Mouse (Mus musculus) left cerebral cortex, adult 2 months (tissue): ENCODE data around the gene Serpinh1. TPM values are rescaled to one million over a fixed set of nuclear protein-coding genes. Genes with fewer than 3 reads are reported as not detected.
"Not testable (repeated sequence)": the region's sequence is repeated elsewhere in the genome, so short reads cannot be mapped to it uniquely, and the experiment has no call there.

Experiments used
- DNase-seq, 2 experiments: peaks; one replicate each; pipeline ENCODE4 v3.0.0; 2021 to 2022; ENCODE audit warnings: low spot score in 2 of 2, mixed read lengths in 1 of 2; ENCODE audit errors: extremely low spot score in 1 of 2
- H3K27ac ChIP-seq: fragments of 200-600 bp; 2 replicates; pipeline ENCODE4 v1.8.1; 2022
- H3K4me3 ChIP-seq: fragments of 200-600 bp; 2 replicates; pipeline ENCODE4 v1.8.1; 2022
- CTCF ChIP-seq: fragments of 200-600 bp; IDR thresholded peaks from 2 replicates; pipeline ENCODE4 v1.8.1; 2022; ENCODE audit warnings: antibody characterized with exemption, mild to moderate bottlenecking, moderate library complexity
- intact Hi-C: fragments of 180-260 bp; cut with DNase I; formaldehyde crosslinking; loops from one replicate; pipeline ENCODE4 v1.15.1; 2025
- total RNA-seq, 2 experiments: library from RNA; stranded (reverse); gene quantifications; 2 replicates each; pipeline ENCODE4 v1.2.3; 2021

Serpinh1 gene
- total RNA-seq, 2 experiments from 2014 or later = 22.2 TPM

- no peak for DNase-seq
- intact Hi-C loops = no loop called here
- no peak overlapping the region for H3K4me3 ChIP-seq
- no peak for TF ChIP-seq CTCF
- H3K27ac ChIP-seq = no peak overlapping the region
Measured at GRCm38 (mm10) chr7:99386030-99386429, 33.0 kb upstream of the Serpinh1 start.

GRCm38 (mm10) chr7:99384101-99384611 lies 31.1 kb upstream of the Serpinh1 start:
- DNase-seq = no peak
- H3K4me3 ChIP-seq = peak overlapping the region; percentile 85
- intact Hi-C loops = no loop called here
- TF ChIP-seq CTCF = no peak
- H3K27ac ChIP-seq = peak overlapping the region; percentile 33

GRCm38 (mm10) chr7:99383246-99383645 lies 30.2 kb upstream of the Serpinh1 start:
- intact Hi-C loops = no loop called here
- Histone ChIP-seq H3K27ac (peak overlapping the region; percentile 33), H3K4me3 (peak overlapping the region; percentile 85)
- TF ChIP-seq CTCF = no peak
- DNase-seq = no peak

GRCm38 (mm10) chr7:99382088-99383000 lies 29.3 kb upstream of the Serpinh1 start:
- intact Hi-C loops = no loop called here

GRCm38 (mm10) chr7:99381214-99382087 lies 28.4 kb upstream of the Serpinh1 start, which contains the start of gene Gdpd5:
Gene Gdpd5, plus strand, starts transcription at chr7:99381414.
- DNase-seq = peak; percentile 99 to 100
- TF ChIP-seq CTCF = no peak
- Histone ChIP-seq H3K4me3 (peak within 1 kb of the TSS; percentile 85), H3K27ac (peak within 1 kb of the TSS; percentile 90)
- intact Hi-C loops = no loop called here

More at GRCm38 (mm10) chr7:99382088-99383000, 29.3 kb upstream of the Serpinh1 start:
- H3K4me3 ChIP-seq = peak overlapping the region; percentile 85
- DNase-seq = no peak
- H3K27ac ChIP-seq = peak overlapping the region; percentile 83
- TF ChIP-seq CTCF = no peak

- peak; percentile 49 for TF ChIP-seq CTCF
- DNase-seq = peak; percentile 36 to 47
- intact Hi-C loops = no loop called here
- Histone ChIP-seq H3K4me3 (peak overlapping the region; percentile 85), H3K27ac (peak overlapping the region; percentile 90)
Measured at GRCm38 (mm10) chr7:99380491-99381213, 27.6 kb upstream of the Serpinh1 start.

GRCm38 (mm10) chr7:99378870-99379269 lies 25.8 kb upstream of the Serpinh1 start:
- H3K27ac ChIP-seq = no peak overlapping the region
- DNase-seq = no peak
- TF ChIP-seq CTCF = no peak
- H3K4me3 ChIP-seq = no peak overlapping the region
- intact Hi-C loops = no loop called here

- intact Hi-C loops = loop anchor here (1.0 kb wide), 1 partner anchor 75 kb away; no protein-coding TSS in a partner anchor
- Histone ChIP-seq H3K4me3 (no peak overlapping the region), H3K27ac (no peak overlapping the region)
- peak; percentile 99 for TF ChIP-seq CTCF
- DNase-seq = peak; percentile 73 to 86
Measured at GRCm38 (mm10) chr7:99375455-99375854, 22.4 kb upstream of the Serpinh1 start.

- H3K27ac ChIP-seq, H3K4me3 ChIP-seq, DNase-seq, intact Hi-C loops: not testable (repeated sequence)
- peak; percentile 45 for TF ChIP-seq CTCF
Measured at GRCm38 (mm10) chr7:99374325-99374724, 21.3 kb upstream of the Serpinh1 start.

GRCm38 (mm10) chr7:99366716-99367115 lies 13.7 kb upstream of the Serpinh1 start:
- no peak overlapping the region for H3K4me3 ChIP-seq
- intact Hi-C loops = no loop called here

GRCm38 (mm10) chr7:99365069-99365468 lies 12.0 kb upstream of the Serpinh1 start:
- peak; percentile 63 to 72 for DNase-seq
- Histone ChIP-seq H3K27ac (no peak overlapping the region), H3K4me3 (no peak overlapping the region)
- TF ChIP-seq CTCF = peak; percentile 97
- intact Hi-C loops = loop anchor here (1.0 kb wide), 1 partner anchor 33 kb away; no protein-coding TSS in a partner anchor

More at GRCm38 (mm10) chr7:99366716-99367115, 13.7 kb upstream of the Serpinh1 start:
- TF ChIP-seq CTCF = no peak
- no peak overlapping the region for H3K27ac ChIP-seq
- DNase-seq = no peak
